Mouse (Mus musculus) left cerebral cortex, postnatal 36 days (tissue): Measurements from ENCODE around the gene Ptprb. TPM values are rescaled to one million over a fixed set of nuclear protein-coding genes. Genes with fewer than 3 reads are reported as not detected.

Experiments
- DNase-seq, 2 experiments: peaks; one replicate each; pipeline ENCODE4 v3.0.0; 2021 to 2022; ENCODE audit warnings: low spot score in 2 of 2, mixed read lengths in 1 of 2
- intact Hi-C: fragments of 180-260 bp; cut with DNase I; formaldehyde crosslinking; loops from one replicate; pipeline ENCODE4 v1.15.1; 2025
- total RNA-seq, 2 experiments: library from RNA; stranded (reverse); gene quantifications; 2 replicates each; pipeline ENCODE4 v1.2.3; 2021

Gene Ptprb
- total RNA-seq, 2 experiments from 2014 or later: 17.5 to 20.6 TPM

DNA sequence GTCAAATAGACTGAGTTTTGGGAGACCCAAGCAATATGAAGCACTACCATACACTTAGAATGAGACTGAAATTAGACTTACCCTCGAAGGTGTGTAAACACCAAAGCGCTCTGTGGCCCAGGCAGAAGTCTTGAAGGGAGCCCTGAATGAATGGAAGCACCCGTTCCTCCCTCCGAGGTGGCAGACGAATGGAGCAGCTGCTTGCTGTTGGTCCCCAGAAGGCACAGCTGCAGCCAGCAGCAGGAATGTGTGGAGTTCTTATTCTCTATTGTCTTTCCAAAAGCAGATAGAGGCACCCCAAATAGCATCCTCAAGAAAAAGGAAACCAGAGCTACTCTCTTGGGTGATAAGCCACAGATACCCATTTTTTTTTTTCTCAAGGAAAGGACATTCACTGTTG, 79.0 kb downstream of the Ptprb start:
- intact Hi-C loops: no loop called here
- DNase-seq: no peak

DNA sequence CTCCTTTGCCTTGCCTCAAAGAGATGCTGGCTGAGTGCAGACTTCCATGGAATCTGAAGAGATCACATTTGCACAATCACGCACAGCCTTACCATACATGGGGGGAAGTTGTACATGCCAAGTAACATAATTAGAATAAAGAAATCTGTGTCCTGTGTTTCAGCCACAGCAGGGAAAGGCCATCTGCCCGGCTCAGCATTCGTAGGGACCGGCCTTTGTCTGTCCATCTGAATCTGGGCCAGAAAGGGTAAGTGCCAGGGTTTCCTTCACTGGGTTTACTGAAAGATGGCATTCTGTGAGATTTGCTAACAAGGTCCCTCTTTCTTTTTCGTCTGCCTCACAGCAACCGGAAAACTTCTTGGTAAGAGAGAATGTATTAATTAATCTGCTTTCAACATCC, 86.9 kb downstream of the Ptprb start:
- peak in 1 of 2 experiments; percentile 15 for DNase-seq
- intact Hi-C loops: no loop called here

GRCm38 (mm10) chr10:116362645-116363044, 87.3 kb downstream of the Ptprb start:
- intact Hi-C loops: no loop called here
- no peak for DNase-seq

GRCm38 (mm10) chr10:116364759-116365158, 89.4 kb downstream of the Ptprb start:
- peak in 1 of 2 experiments; percentile 11 for DNase-seq
- intact Hi-C loops: no loop called here

DNA sequence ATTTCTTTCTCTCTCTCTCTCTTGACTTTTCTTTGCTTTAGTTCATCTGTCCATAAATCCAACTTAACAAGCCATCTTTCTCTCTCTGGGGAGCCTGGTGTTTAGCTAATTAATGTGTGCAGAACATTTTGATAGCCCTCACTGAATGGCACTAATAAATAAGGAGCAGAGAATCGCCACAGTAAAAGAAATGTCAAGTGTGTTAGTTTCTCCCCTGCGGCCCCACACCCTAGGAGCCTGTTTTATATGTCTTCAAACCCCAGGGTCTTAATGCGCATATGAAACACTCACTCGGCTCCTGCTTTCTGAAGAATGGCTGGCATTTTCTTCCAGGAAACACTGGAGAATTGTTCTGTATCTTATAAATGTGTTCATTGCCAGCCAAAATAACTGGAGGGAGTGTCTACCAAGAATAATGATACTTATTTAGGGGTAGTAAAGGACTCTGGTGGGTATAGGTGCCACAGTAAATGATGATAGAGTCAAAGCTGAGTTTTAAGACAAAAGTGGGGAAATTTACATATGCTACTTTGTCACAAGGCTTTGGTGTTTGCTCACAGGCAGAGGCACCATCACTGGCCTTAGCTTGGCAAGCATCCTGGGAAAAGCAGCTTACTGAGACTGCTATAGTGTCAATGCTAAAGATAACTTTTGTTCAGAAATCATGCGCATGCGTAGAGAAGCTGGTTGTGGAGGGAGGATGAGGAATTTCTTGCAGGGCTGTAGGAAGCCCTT, 95.8 kb downstream of the Ptprb start:
- intact Hi-C loops: no loop called here
- peak; percentile 14 to 16 for DNase-seq

DNA sequence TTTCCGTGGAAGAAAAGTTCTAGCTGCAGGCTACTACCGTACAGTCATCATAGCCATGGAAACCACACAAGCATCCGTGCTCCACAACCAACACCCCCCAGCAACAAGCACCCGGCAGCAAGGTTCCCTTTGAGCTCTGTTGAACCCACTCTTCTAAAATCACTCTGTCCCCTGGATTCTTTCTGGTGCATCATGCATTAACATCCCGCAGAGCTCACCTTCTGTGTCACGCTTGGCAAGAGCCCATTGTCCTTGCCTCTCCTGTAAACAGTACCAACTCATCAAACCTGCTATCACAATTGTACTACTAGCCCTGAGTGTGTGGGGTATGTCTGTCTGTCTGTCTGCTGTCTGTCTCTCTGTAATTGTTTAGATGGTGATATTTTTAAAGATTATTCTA, 98.8 kb downstream of the Ptprb start:
- intact Hi-C loops: no loop called here
- no peak for DNase-seq

- DNase-seq: no peak
- intact Hi-C loops: no loop called here
Observed at GRCm38 (mm10) chr10:116376853-116377252, 101.5 kb downstream of the Ptprb start.

DNA sequence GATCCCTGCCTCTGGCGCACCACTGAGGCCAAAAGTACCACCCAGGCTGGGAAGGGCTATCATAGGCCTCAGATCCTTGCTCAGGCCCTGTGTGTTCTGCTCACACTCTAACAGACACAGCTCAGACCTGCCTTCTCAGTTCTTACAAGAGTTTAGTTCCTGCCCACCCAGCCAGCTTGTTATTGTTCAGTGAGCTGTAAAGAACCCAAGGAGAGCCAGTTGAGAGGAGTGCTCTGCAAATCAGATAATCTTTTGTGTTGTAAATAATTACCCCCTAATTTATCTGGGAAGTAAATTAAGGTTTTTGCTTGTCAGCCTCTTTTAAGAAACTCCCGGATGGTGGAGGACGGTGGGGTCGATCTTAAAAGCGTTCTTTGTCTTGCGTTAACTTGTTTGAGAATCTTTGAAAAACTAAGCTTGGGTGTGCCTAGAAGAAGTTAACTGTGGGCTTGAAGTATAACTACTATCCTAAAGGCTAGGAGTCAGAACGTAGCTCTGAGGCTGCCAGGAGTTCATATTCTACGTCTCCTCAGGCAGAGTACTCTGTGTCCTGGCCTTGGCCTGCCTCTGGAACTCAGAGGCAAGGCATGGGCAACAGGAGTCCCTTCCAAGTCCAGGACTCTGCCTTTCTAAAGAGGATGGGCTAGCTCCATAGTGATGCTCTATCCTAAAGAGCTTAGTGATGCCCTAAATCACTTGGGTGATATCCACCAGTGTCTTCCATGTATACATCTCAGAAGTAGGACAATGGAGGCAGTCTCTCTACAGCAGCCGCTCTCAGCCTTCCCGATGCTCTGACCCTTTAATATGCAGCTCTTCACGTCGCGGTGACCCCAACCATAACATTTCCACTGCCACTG, 107.7 kb downstream of the Ptprb start:
- intact Hi-C loops: no loop called here
- DNase-seq: no peak

DNA sequence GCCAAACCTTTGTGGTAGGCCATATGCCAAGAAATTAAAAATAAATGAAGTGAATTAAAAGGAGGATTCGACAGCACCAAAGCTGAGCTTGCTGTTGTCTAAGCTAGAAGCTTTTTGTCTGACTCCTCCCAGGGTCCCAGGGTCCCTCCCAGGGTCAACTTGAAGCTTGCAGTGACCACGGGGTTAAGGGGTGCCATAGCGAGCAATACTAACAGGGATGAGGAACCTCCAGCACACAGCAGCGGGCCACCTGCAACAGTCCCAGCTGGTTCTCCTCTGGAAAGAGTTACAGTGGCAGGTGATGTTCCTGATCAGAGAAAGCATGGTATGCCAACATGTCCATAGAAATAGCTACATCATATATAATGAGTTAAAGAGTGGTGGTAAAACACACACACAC, 109.1 kb downstream of the Ptprb start:
- no peak for DNase-seq

GRCm38 (mm10) chr10:116386391-116386885, 111.1 kb downstream of the Ptprb start:
- intact Hi-C loops: no loop called here
- no peak for DNase-seq

More for the DNA sequence above, 109.1 kb downstream of the Ptprb start:
- intact Hi-C loops: no loop called here

GRCm38 (mm10) chr10:116388840-116389239, 113.5 kb downstream of the Ptprb start:
- DNase-seq: no peak
- intact Hi-C loops: no loop called here

- peak; percentile 35 to 49 for DNase-seq
- intact Hi-C loops: no loop called here
Observed at GRCm38 (mm10) chr10:116393790-116394475, 118.6 kb downstream of the Ptprb start.

DNA sequence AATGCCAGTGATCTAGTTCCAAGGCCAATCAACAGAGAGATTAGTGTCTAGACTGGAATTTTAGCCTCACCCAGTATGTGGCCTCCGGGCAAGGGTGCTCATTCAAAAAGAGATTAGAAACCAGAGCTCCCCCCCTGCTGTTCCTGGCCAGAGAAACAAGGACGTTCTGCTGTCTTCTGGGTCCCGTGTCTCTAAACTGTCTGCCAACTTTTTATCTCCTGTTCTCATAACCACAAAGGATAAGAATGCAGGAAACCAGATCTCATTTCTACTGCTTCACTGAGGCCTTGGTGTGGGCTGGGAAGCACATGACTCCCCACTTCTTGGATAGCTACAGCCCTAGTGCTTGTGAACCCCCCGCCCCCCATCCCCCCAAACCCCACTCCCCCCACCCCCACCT, 119.3 kb downstream of the Ptprb start:
- DNase-seq: no peak
- intact Hi-C loops: no loop called here

- no peak for DNase-seq
- intact Hi-C loops: no loop called here
Observed at GRCm38 (mm10) chr10:116396279-116396678, 121.0 kb downstream of the Ptprb start.

DNA sequence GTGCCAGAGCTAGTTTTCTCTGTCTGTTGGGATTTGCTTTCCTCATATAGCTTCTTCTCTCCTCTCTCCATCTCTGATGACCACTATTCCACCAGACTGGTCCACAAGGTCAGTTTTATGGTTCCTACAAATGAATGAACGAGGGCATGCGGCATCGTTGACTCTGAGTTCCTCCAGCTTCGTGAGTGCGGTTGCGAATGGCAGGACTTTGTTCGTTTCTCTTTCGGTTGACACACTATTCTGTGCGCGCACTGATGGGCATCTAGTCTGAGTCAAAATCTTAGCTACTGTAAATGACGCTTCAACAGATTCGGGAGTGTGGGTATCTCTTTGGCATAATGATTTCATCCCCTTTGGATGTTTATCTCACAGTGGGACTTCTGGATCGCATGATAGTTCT, 121.6 kb downstream of the Ptprb start:
- intact Hi-C loops: no loop called here
- no peak for DNase-seq

- no peak for DNase-seq
- intact Hi-C loops: no loop called here
Observed at GRCm38 (mm10) chr10:116397573-116397972, 122.2 kb downstream of the Ptprb start.

DNA sequence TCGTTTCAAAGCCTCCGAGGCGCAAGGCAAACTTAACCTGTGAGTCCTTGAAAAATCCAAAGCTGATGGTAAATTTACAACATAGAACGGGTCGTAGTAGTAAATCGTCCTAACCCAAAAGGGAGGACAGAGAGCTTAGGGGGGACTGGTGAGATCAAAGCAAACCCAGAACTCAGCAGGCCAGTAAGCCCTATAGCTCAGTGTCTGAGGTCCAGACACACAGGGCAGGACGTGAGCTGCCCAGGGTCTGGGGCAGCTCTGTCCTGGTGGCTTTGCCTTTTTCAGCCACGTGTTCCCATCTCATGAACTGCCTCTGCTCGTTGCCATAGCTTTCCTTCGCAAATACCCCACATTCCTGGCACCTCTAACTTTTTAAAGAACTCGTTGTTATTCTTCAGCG, 122.7 kb downstream of the Ptprb start:
- intact Hi-C loops: no loop called here

GRCm38 (mm10) chr10:116402742-116403425, 127.6 kb downstream of the Ptprb start:
- peak; percentile 31 to 45 for DNase-seq
- intact Hi-C loops: no loop called here

More for the DNA sequence above, 122.7 kb downstream of the Ptprb start:
- no peak for DNase-seq

DNA sequence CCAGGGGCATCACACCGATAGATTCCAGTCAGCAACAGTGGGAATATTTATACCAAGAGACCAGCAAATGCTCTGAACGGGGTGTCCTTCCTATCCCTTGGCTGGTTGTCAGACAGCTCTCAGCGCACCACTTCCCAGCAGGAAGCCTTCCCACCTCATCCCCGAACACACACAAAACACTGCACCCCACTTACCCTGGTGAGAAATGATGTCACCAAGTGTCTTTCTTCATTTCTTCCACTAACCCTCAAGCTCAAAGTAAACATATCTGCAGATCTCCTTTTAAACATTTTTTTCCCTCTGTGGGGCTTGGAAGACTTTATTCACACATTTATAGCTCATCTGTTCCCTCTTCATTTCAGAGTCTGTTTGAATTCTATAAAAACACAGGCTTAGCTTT, 128.4 kb downstream of the Ptprb start:
- DNase-seq: peak; percentile 50 to 53
- intact Hi-C loops: no loop called here

DNA sequence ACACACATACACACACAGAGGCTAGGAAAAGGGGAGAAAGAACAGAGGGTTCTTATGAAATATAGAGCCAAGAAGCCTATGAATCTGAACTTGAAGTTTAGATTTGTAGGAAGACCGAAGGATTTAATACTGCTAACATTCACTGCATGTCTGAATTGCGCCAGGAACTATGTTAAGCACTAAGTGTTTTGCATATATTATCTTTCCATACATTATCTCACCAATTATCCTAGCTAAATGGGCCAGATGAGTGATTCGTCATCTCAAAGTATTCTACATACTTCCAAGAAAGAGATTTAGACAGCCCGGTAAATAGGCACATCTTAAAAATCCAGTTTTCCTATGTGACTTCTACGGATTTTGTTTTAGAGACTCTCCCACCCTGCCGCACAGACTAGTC, 129.7 kb downstream of the Ptprb start:
- intact Hi-C loops: no loop called here
- no peak for DNase-seq
